Mouse (Mus musculus) small intestine, adult 10 weeks (tissue): ENCODE measurements around the gene Cdh19. TPM values are rescaled to one million over a fixed set of nuclear protein-coding genes. Genes with fewer than 3 reads are reported as not detected.

ENCODE experiments used
- polyA plus RNA-seq: library from polyadenylated mRNA; stranded (reverse); fragments of 350-450 nt; fragmentation: Illumina TruSeq; extraction: RNeasy Lipid Tissue Mini Kit (QIAGEN cat#74804); gene quantifications from one replicate; pipeline ENCODE4 v1.2.3, GENCODE M21; 2014; ENCODE audit warnings: low replicate concordance

The Cdh19 gene
- polyA plus RNA-seq: 4.8 TPM

GRCm38 (mm10) chr1:110977484-110977883 lies at the start of gene Cdh19:
Gene Cdh19 (minus strand): TSS chr1:110977584.

